7 mouse cellular contexts compared by ENCODE assay signal in the genomic region with DNA sequence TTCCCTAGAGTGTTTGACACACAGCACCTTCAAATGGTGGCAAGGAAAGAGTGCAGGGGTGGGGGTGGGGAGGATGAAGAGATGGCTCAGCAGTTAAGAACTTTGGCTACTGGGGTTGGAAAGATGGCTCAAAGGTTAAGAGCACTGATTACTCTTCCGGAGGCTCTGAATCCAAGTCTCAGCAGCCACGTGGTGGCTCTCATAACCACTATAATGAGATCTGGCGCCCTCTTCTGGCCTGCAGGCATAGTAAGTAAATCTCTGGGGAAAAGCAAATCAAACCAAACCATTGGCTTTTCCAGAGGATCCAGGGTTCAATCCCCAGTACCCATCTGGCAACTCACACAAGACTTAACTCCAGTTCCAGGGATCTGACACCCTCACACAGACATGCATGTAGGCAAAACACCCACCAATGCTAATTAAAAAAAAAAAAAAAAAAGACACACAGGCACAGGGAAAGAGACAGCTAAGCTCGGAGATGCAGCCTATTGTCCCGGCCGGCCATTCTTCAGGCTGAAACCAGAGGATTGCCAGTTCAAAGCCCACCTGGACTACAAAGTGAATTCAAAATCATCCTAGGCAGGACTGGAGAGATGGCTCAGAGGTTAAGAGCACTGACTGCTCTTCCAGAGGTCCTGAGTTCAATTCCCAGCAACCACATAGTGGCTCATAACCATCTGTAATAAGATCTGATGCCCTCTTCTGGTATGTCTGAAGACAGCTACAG. TPM values are rescaled to one million over a fixed set of nuclear protein-coding genes. Genes with fewer than 3 reads are reported as not detected.
DNase-seq lines count a peak whose midpoint lies in the region; ATAC-seq and TF ChIP-seq lines count a peak whose summit lies in the region.

No protein-coding gene starts in this region.

- no peak overlapping the region for H3K4me3 ChIP-seq in liver, adult 2 months (ENCODE audit: insufficient read depth, low read depth, low read length)
- H3K4me3 ChIP-seq in liver, embryonic 11.5 days (ENCODE audit: low read depth, low read length): no peak overlapping the region
- no peak overlapping the region for H3K4me3 ChIP-seq in MEL (ENCODE audit: control insufficient read depth in 1 of 2, insufficient read depth in 1 of 2, low read depth in 2 of 2, low read length in 2 of 2)
- H3K4me3 ChIP-seq in limb, embryonic 10.5 days: no peak overlapping the region

- peaks cover 10% of the 10 kb centered on the region for H3K27me3 ChIP-seq in liver, adult 2 months (ENCODE audit: control insufficient read depth, insufficient read depth, low read length)
- H3K27me3 ChIP-seq in liver, embryonic 11.5 days (replicated peaks; ENCODE audit: control insufficient read depth, insufficient read depth, low read length): peaks cover 36% of the 10 kb centered on the region
- H3K27me3 ChIP-seq in MEL (ENCODE audit: control insufficient read depth in 1 of 2, insufficient read depth in 2 of 2, low read length in 2 of 2): no peaks in the 10 kb centered on the region; a peak in 1 of 4 replicates
- H3K27me3 ChIP-seq in limb, embryonic 10.5 days (ENCODE audit: low read depth, poor library complexity, severe bottlenecking): peaks cover 40% of the 10 kb centered on the region

- peaks cover 2% of the 10 kb centered on the region; the same call in 1 of the 2 replicates for H3K4me1 ChIP-seq in liver, adult 2 months (ENCODE audit: control insufficient read depth, insufficient read depth, low read length)
- peaks cover 4% of the 10 kb centered on the region; the same call in 1 of the 2 replicates for H3K4me1 ChIP-seq in liver, embryonic 11.5 days (replicated peaks; ENCODE audit: control insufficient read depth, insufficient read depth, low read length)
- H3K4me1 ChIP-seq in MEL (ENCODE audit: control insufficient read depth in 1 of 2, insufficient read depth in 2 of 2, low read length in 2 of 2): peaks cover 0 to 3% of the 10 kb centered on the region in 2 experiments; a peak in 1 of 4 replicates
- H3K4me1 ChIP-seq in limb, embryonic 10.5 days: peaks cover 8% of the 10 kb centered on the region

- no peak overlapping the region for H3K4me2 ChIP-seq in liver, embryonic 11.5 days

- ATAC-seq in liver, embryonic 11.5 days (replicated peaks; ENCODE audit: low FRiP score): no peak

- no peak overlapping the region for H3K9ac ChIP-seq in liver, adult 2 months (ENCODE audit: low read depth, low read length)
- H3K9ac ChIP-seq in liver, embryonic 11.5 days (ENCODE audit: low read depth, low read length): no peak overlapping the region
- H3K9ac ChIP-seq in MEL (ENCODE audit: control insufficient read depth, low read depth, low read length, poor library complexity, severe bottlenecking): no peak overlapping the region

- no peaks in the 10 kb centered on the region for H3K36me3 ChIP-seq in liver, adult 2 months (ENCODE audit: control insufficient read depth, insufficient read depth, low read length)
- no peaks in the 10 kb centered on the region for H3K36me3 ChIP-seq in liver, embryonic 11.5 days (ENCODE audit: control insufficient read depth, insufficient read depth, low read length)
- H3K36me3 ChIP-seq in MEL (ENCODE audit: control insufficient read depth in 1 of 2, insufficient read depth in 2 of 2, low read length in 2 of 2): no peaks in the 10 kb centered on the region
- H3K36me3 ChIP-seq in limb, embryonic 10.5 days: no peaks in the 10 kb centered on the region

- H3K79me2 ChIP-seq in liver, adult 2 months (ENCODE audit: control insufficient read depth, insufficient read depth, low read length): no peaks in the 10 kb centered on the region
- no peaks in the 10 kb centered on the region for H3K79me2 ChIP-seq in MEL (ENCODE audit: control insufficient read depth, insufficient read depth, low read length, poor library complexity)

- intact Hi-C loops in gastrocnemius, postnatal 14 days (cut with DNase I; ENCODE audit: low total_unique reads): no loop called here

- TF ChIP-seq CTCF in liver, adult 2 months (IDR thresholded peaks at IDR 0.05; ENCODE audit: low read depth, low read length): peak; percentile 39; the same call in 1 of the 2 replicates
- TF ChIP-seq CTCF in MEL (IDR thresholded peaks at IDR 0.05 in 2 of 3, conservative IDR thresholded peaks at IDR 0.05 in 1 of 3; ENCODE audit: control insufficient read depth in 1 of 3, insufficient read depth in 1 of 3, low read depth in 2 of 3, low read length in 3 of 3, poor library complexity in 1 of 3, severe bottlenecking in 1 of 3): peak; percentile 72 to 88 (median 76)

- no peaks in the 10 kb centered on the region for H3K9me3 ChIP-seq in liver, embryonic 11.5 days (ENCODE audit: control insufficient read depth, low read length)
- H3K9me3 ChIP-seq in MEL (replicated peaks; ENCODE audit: insufficient read depth, low read length): no peaks in the 10 kb centered on the region
- H3K9me3 ChIP-seq in limb, embryonic 10.5 days (replicated peaks): no peaks in the 10 kb centered on the region

- no peak overlapping the region for H3K27ac ChIP-seq in liver, adult 2 months (replicated peaks; ENCODE audit: insufficient read depth, low read depth, low read length)
- no peak overlapping the region for H3K27ac ChIP-seq in liver, embryonic 11.5 days (ENCODE audit: low read depth, low read length)
- H3K27ac ChIP-seq in MEL (ENCODE audit: control insufficient read depth, low read depth, low read length): no peak overlapping the region
- H3K27ac ChIP-seq in limb, embryonic 10.5 days: no peak overlapping the region

- 47% methylated on average over 6 of the region's 6 CpGs for WGBS in liver, adult 2 months
- 43% methylated on average over 6 of the region's 6 CpGs for WGBS in liver, embryonic 11.5 days
- 46% methylated on average over 6 of the region's 6 CpGs for WGBS in limb, embryonic 10.5 days

- no peak for TF ChIP-seq POLR2A in liver, adult 2 months (IDR thresholded peaks at IDR 0.05; ENCODE audit: extremely low read depth, insufficient read depth, low read length)
- no peak for TF ChIP-seq POLR2A in MEL (IDR thresholded peaks at IDR 0.05; ENCODE audit: control insufficient read depth in 1 of 2, insufficient read depth in 1 of 2, low read depth in 1 of 2, low read length in 2 of 2, poor library complexity in 1 of 2)

- TF ChIP-seq EP300 in MEL (IDR thresholded peaks at IDR 0.05; ENCODE audit: low read depth in 1 of 2, low read length in 2 of 2): 0 out of 4 replicates have a peak, but pooled peaks of 1 of the 2 experiments have one; percentile 4

- peak; percentile 60 for TF ChIP-seq RAD21 in MEL (IDR thresholded peaks at IDR 0.05; ENCODE audit: low read depth, low read length)

- DNase-seq in liver, adult 2 months (ENCODE audit: extremely low read depth, low read depth, low spot score): peak; percentile 71
- no peak for DNase-seq in liver, embryonic 11.5 days (ENCODE audit: low spot score)
- DNase-seq in MEL (ENCODE audit: low read depth, low spot score): peak; percentile 86
- DNase-seq in adrenal gland, postnatal 36 days: peak; percentile 75 to 82
- peak; percentile 63 for DNase-seq in gastrocnemius, postnatal 14 days
- peak; percentile 78 for DNase-seq in limb, embryonic 10.5 days (ENCODE audit: low spot score)
- peak; percentile 68 for DNase-seq in right cerebral cortex, postnatal 4 days

RNA-seq across cellular contexts. Expression of a gene that starts 1.8 kb away (rescaled TPM):
- under 0.01 TPM in 1 of 2 replicates, not detected in the other for total RNA-seq in liver, adult 2 months (2014; rRNA removed)
- not detected in 2 replicates for polyA plus RNA-seq in liver, adult 2 months (2012; rRNA removed)
- polyA plus RNA-seq in liver, embryonic 11.5 days (2014; fragmentation: Nextera tagmentation; extraction: Ambion mirVana): 0.18 TPM in 1 of 2 replicates, not detected in the other
- 0.07 TPM in 1 of 2 replicates, not detected in the other for total RNA-seq in MEL (2012; rRNA removed)
- polyA plus RNA-seq in MEL (2012; ENCODE audit: insufficient read depth in 1 of 2, insufficient read length in 2 of 2, low read depth in 1 of 2, low replicate concordance in 2 of 2, missing spikeins in 1 of 2): under 1 TPM in 1 of 2 experiments, not detected in 1; 0.06 TPM
- not detected for total RNA-seq in adrenal gland, postnatal 36 days (2021)
- total RNA-seq in gastrocnemius, postnatal 14 days (2021): 10 to 100 TPM; 39.6 to 44.1 TPM
- polyA plus RNA-seq in limb, embryonic 10.5 days (2016; fragmentation: Nextera tagmentation; extraction: Ambion mirVana): 0.06 TPM in 1 of 2 replicates, not detected in the other

RNA-seq across cellular contexts. Expression of a gene that starts 8.2 kb away (rescaled TPM):
- total RNA-seq in liver, adult 2 months (2014; rRNA removed): 43.3 and 46.4 TPM in 2 replicates
- 59.2 and 101 TPM in 2 replicates for polyA plus RNA-seq in liver, adult 2 months (2012; rRNA removed)
- polyA plus RNA-seq in liver, embryonic 11.5 days (2014; fragmentation: Nextera tagmentation; extraction: Ambion mirVana): 51.6 and 64.4 TPM in 2 replicates
- 260 and 272 TPM in 2 replicates for total RNA-seq in MEL (2012; rRNA removed)
- polyA plus RNA-seq in MEL (2012; ENCODE audit: insufficient read depth in 1 of 2, insufficient read length in 2 of 2, low read depth in 1 of 2, low replicate concordance in 2 of 2, missing spikeins in 1 of 2): 1,000 to 10,000 TPM in 1 of 2 experiments, 100 to 1,000 TPM in 1; 588 to 1,478 TPM
- 100 to 1,000 TPM; 223 to 308 TPM for total RNA-seq in adrenal gland, postnatal 36 days (2021)
- 10 to 100 TPM; 90.1 to 93.1 TPM for total RNA-seq in gastrocnemius, postnatal 14 days (2021)
- 305 and 308 TPM in 2 replicates for polyA plus RNA-seq in limb, embryonic 10.5 days (2016; fragmentation: Nextera tagmentation; extraction: Ambion mirVana)

RNA-seq across cellular contexts. Expression of a gene that starts 9.8 kb away (rescaled TPM):
- 0.13 TPM in 1 of 2 replicates, not detected in the other for total RNA-seq in liver, adult 2 months (2014; rRNA removed)
- polyA plus RNA-seq in liver, adult 2 months (2012; rRNA removed): 0.04 TPM in 1 of 2 replicates, not detected in the other
- polyA plus RNA-seq in liver, embryonic 11.5 days (2014; fragmentation: Nextera tagmentation; extraction: Ambion mirVana): 2.0 and 2.5 TPM in 2 replicates
- total RNA-seq in MEL (2012; rRNA removed): 0.54 and 0.92 TPM in 2 replicates
- polyA plus RNA-seq in MEL (2012; ENCODE audit: insufficient read depth in 1 of 2, insufficient read length in 2 of 2, low read depth in 1 of 2, low replicate concordance in 2 of 2, missing spikeins in 1 of 2): 1 to 10 TPM in 1 of 2 experiments, not detected in 1; 1.9 TPM
- not detected for total RNA-seq in adrenal gland, postnatal 36 days (2021)
- total RNA-seq in gastrocnemius, postnatal 14 days (2021): 1 to 10 TPM; 2.3 to 2.6 TPM
- 2.1 and 2.2 TPM in 2 replicates for polyA plus RNA-seq in limb, embryonic 10.5 days (2016; fragmentation: Nextera tagmentation; extraction: Ambion mirVana)

RNA-seq across cellular contexts. Expression of a gene that starts 16.9 kb away (rescaled TPM):
- total RNA-seq in liver, adult 2 months (2014; rRNA removed): not detected in 2 replicates
- not detected in 2 replicates for polyA plus RNA-seq in liver, adult 2 months (2012; rRNA removed)
- polyA plus RNA-seq in liver, embryonic 11.5 days (2014; fragmentation: Nextera tagmentation; extraction: Ambion mirVana): 0.26 TPM in 1 of 2 replicates, not detected in the other
- 0.19 TPM in 1 of 2 replicates, not detected in the other for total RNA-seq in MEL (2012; rRNA removed)
- polyA plus RNA-seq in MEL (2012; ENCODE audit: insufficient read depth in 1 of 2, insufficient read length in 2 of 2, low read depth in 1 of 2, low replicate concordance in 2 of 2, missing spikeins in 1 of 2): under 1 TPM in 1 of 2 experiments, not detected in 1; 0.28 TPM
- total RNA-seq in adrenal gland, postnatal 36 days (2021): not detected
- total RNA-seq in gastrocnemius, postnatal 14 days (2021): under 1 TPM in 1 of 2 experiments, not detected in 1; 0.35 TPM
- polyA plus RNA-seq in limb, embryonic 10.5 days (2016; fragmentation: Nextera tagmentation; extraction: Ambion mirVana): not detected in 2 replicates

RNA-seq across cellular contexts. Expression of a gene that starts 30.9 kb away (rescaled TPM):
- 1.2 TPM in 2 replicates for total RNA-seq in liver, adult 2 months (2014; rRNA removed)
- polyA plus RNA-seq in liver, adult 2 months (2012; rRNA removed): 2.6 and 4.8 TPM in 2 replicates
- polyA plus RNA-seq in liver, embryonic 11.5 days (2014; fragmentation: Nextera tagmentation; extraction: Ambion mirVana): 21.4 and 23.7 TPM in 2 replicates
- total RNA-seq in MEL (2012; rRNA removed): 12.8 and 15.0 TPM in 2 replicates
- 10 to 100 TPM in 1 of 2 experiments, not detected in 1; 46.9 TPM for polyA plus RNA-seq in MEL (2012; ENCODE audit: insufficient read depth in 1 of 2, insufficient read length in 2 of 2, low read depth in 1 of 2, low replicate concordance in 2 of 2, missing spikeins in 1 of 2)
- 10 to 100 TPM; 41.7 to 43.9 TPM for total RNA-seq in adrenal gland, postnatal 36 days (2021)
- 100 to 1,000 TPM; 167 to 213 TPM for total RNA-seq in gastrocnemius, postnatal 14 days (2021)
- 42.6 and 44.9 TPM in 2 replicates for polyA plus RNA-seq in limb, embryonic 10.5 days (2016; fragmentation: Nextera tagmentation; extraction: Ambion mirVana)

Comparison
In these comparisons a context has a peak if more than half of its experiments do, and no peak if none do; other contexts are left out.
1. RNA of a gene that starts 1.8 kb away (total RNA-seq): 39.6 to 44.1 TPM in gastrocnemius, postnatal 14 days; not detected in adrenal gland, postnatal 36 days, under 0.01 TPM in liver, adult 2 months and 0.07 TPM in MEL; every median in the first group is over 10 times any median in the second.